Mouse (Mus musculus): ENCODE measurements around the gene Ciapin1.

GRCm38 (mm10) chr8:94802375-94802774 is 35.8 kb downstream of the Ciapin1 start:
- TF ChIP-seq CTCF (IDR thresholded peaks at IDR 0.05; ENCODE audit: low read depth) (no peak), EP300 (IDR thresholded peaks at IDR 0.05; ENCODE audit: low read depth) (no peak)
